Mouse (Mus musculus) MEL (cell line): Measurements from ENCODE around the gene Adat2. TPM values are rescaled to one million over a fixed set of nuclear protein-coding genes. Genes with fewer than 3 reads are reported as not detected.

Experiments used
- DNase-seq: peaks from one replicate; pipeline ENCODE4 v3.0.0; 2011; ENCODE audit warnings: low read depth, low spot score
- H3K27ac ChIP-seq: 2 replicates; pipeline ENCODE4 v1.5.1; 2012; ENCODE audit warnings: low read depth, mild to moderate bottlenecking, control low read depth, low read length, moderate library complexity; ENCODE audit not compliant: control insufficient read depth
- H3K27me3 ChIP-seq, 2 experiments: fragments of 150-350 bp in 1 of 2; sonication (generic) in 1 of 2; 2 replicates each; pipeline ENCODE4 v1.6.1; 2012; ENCODE audit warnings: low read length in 2 of 2, mild to moderate bottlenecking in 2 of 2, improper control_type of control experiment in 1 of 2, moderate library complexity in 1 of 2; ENCODE audit not compliant: insufficient read depth in 2 of 2, control insufficient read depth in 1 of 2
- H3K36me3 ChIP-seq, 2 experiments: 2 replicates each; pipeline ENCODE4 v1.6.1; 2012 to 2014; ENCODE audit warnings: low read length in 2 of 2, improper control_type of control experiment in 1 of 2, inconsistent platforms in 1 of 2, mild to moderate bottlenecking in 1 of 2; ENCODE audit not compliant: insufficient read depth in 2 of 2, control insufficient read depth in 1 of 2
- H3K4me1 ChIP-seq, 2 experiments: fragments of 150-350 bp in 1 of 2; sonication (generic) in 1 of 2; 2 replicates each; pipeline ENCODE4 v1.6.1; 2012; ENCODE audit warnings: low read length in 2 of 2, improper control_type of control experiment in 1 of 2, mild to moderate bottlenecking in 1 of 2; ENCODE audit not compliant: insufficient read depth in 2 of 2, control insufficient read depth in 1 of 2
- H3K4me3 ChIP-seq, 2 experiments: fragments of 150-350 bp in 1 of 2; sonication (generic) in 1 of 2; 2 replicates each; pipeline ENCODE4 v1.5.1; 2012; ENCODE audit warnings: low read depth in 2 of 2, low read length in 2 of 2, mild to moderate bottlenecking in 2 of 2, moderate library complexity in 2 of 2, control low read depth in 1 of 2, improper control_type of control experiment in 1 of 2; ENCODE audit not compliant: control insufficient read depth in 1 of 2, insufficient read depth in 1 of 2
- H3K79me2 ChIP-seq: 2 replicates; pipeline ENCODE4 v1.6.1; 2012; ENCODE audit warnings: mild to moderate bottlenecking, low read length, moderate library complexity; ENCODE audit not compliant: control insufficient read depth, poor library complexity, insufficient read depth
- H3K9ac ChIP-seq: 2 replicates; pipeline ENCODE4 v1.6.1; 2012; ENCODE audit warnings: low read depth, mild to moderate bottlenecking, control low read depth, low read length, moderate library complexity; ENCODE audit not compliant: control insufficient read depth, poor library complexity, severe bottlenecking
- H3K9me3 ChIP-seq: fragments of 150-350 bp; sonication (generic); replicated peaks from 2 replicates; pipeline ENCODE4 v1.6.1; 2012; ENCODE audit warnings: mild to moderate bottlenecking, low read length, improper control_type of control experiment, moderate library complexity; ENCODE audit not compliant: insufficient read depth
- CHD1 ChIP-seq: IDR thresholded peaks from 2 replicates; pipeline ENCODE4 v1.6.1; 2012; ENCODE audit warnings: low read depth, mild to moderate bottlenecking, inconsistent platforms, low read length, improper control_type of control experiment
- CHD2 ChIP-seq: IDR thresholded peaks from 2 replicates; pipeline ENCODE4 v1.6.1; 2011; ENCODE audit warnings: low read length, improper control_type of control experiment
- CTCF ChIP-seq, 3 experiments: IDR thresholded peaks in 2 of 3; conservative IDR thresholded peaks in 1 of 3; 2 replicates each; pipeline ENCODE4 v1.5.1; 2011 to 2012; ENCODE audit warnings: low read length in 3 of 3, low read depth in 2 of 3, mild to moderate bottlenecking in 2 of 3, improper control_type of control experiment in 1 of 3, inconsistent platforms in 1 of 3, mixed read lengths in 1 of 3, moderate library complexity in 1 of 3; ENCODE audit not compliant: control insufficient read depth in 1 of 3, insufficient read depth in 1 of 3, poor library complexity in 1 of 3, severe bottlenecking in 1 of 3
- E2F4 ChIP-seq: IDR thresholded peaks from 2 replicates; pipeline ENCODE4 v1.6.1; 2011; ENCODE audit warnings: low read depth, low read length, improper control_type of control experiment, borderline replicate concordance
- ELF1 ChIP-seq: IDR thresholded peaks from 2 replicates; pipeline ENCODE4 v1.6.1; 2014; ENCODE audit warnings: low read depth, mild to moderate bottlenecking, inconsistent platforms, low read length, improper control_type of control experiment, moderate library complexity
- EP300 ChIP-seq, 2 experiments: IDR thresholded peaks; 2 replicates each; pipeline ENCODE4 v1.6.1; 2011; ENCODE audit warnings: improper control_type of control experiment in 2 of 2, low read length in 2 of 2, low read depth in 1 of 2, mild to moderate bottlenecking in 1 of 2
- GABPA ChIP-seq: IDR thresholded peaks from 2 replicates; pipeline ENCODE4 v1.6.1; 2012; ENCODE audit warnings: low read depth, mild to moderate bottlenecking, inconsistent platforms, low read length, improper control_type of control experiment, moderate library complexity
- GATA1 ChIP-seq: IDR thresholded peaks from 2 replicates; pipeline ENCODE4 v1.6.1; 2011; ENCODE audit warnings: low read depth, low read length, improper control_type of control experiment
- HCFC1 ChIP-seq: IDR thresholded peaks from 2 replicates; pipeline ENCODE4 v1.6.1; 2012; ENCODE audit warnings: low read depth, mild to moderate bottlenecking, inconsistent platforms, low read length, improper control_type of control experiment, moderate library complexity
- JUND ChIP-seq: IDR thresholded peaks from 2 replicates; pipeline ENCODE4 v1.6.1; 2011; ENCODE audit warnings: low read depth, mild to moderate bottlenecking, improper control_type of control experiment, low read length
- MAFK ChIP-seq: IDR thresholded peaks from 2 replicates; pipeline ENCODE4 v1.6.1; 2011; ENCODE audit warnings: low read depth, mild to moderate bottlenecking, low read length, improper control_type of control experiment, borderline replicate concordance
- MEF2A ChIP-seq: IDR thresholded peaks from 2 replicates; pipeline ENCODE4 v1.6.1; 2014; ENCODE audit warnings: low read depth, mild to moderate bottlenecking, inconsistent platforms, low read length, improper control_type of control experiment; ENCODE audit not compliant: poor library complexity, insufficient replicate concordance, severe bottlenecking; ENCODE audit errors: extremely low read depth
- MXI1 ChIP-seq: IDR thresholded peaks from 2 replicates; pipeline ENCODE4 v1.6.1; 2011; ENCODE audit warnings: mild to moderate bottlenecking, low read depth, low read length, improper control_type of control experiment
- NELFE ChIP-seq: IDR thresholded peaks from 2 replicates; pipeline ENCODE4 v1.6.1; 2011; ENCODE audit warnings: low read depth, low read length, improper control_type of control experiment
- POLR2A ChIP-seq, 2 experiments: IDR thresholded peaks; 2 replicates each; pipeline ENCODE4 v1.6.1; 2011 to 2012; ENCODE audit warnings: low read length in 2 of 2, mild to moderate bottlenecking in 2 of 2, control low read depth in 1 of 2, improper control_type of control experiment in 1 of 2, low read depth in 1 of 2, moderate library complexity in 1 of 2; ENCODE audit not compliant: control insufficient read depth in 1 of 2, insufficient read depth in 1 of 2, poor library complexity in 1 of 2
- POLR2AphosphoS2 ChIP-seq: IDR thresholded peaks from 2 replicates; pipeline ENCODE4 v1.6.1; 2011; ENCODE audit warnings: low read length, improper control_type of control experiment
- POLR2AphosphoS5 ChIP-seq: IDR thresholded peaks from 2 replicates; pipeline ENCODE4 v1.6.1; 2012; ENCODE audit warnings: low read depth, borderline replicate concordance, mild to moderate bottlenecking, inconsistent platforms, low read length, moderate library complexity, mixed read lengths
- RCOR1 ChIP-seq: IDR thresholded peaks from 2 replicates; pipeline ENCODE4 v1.6.1; 2012; ENCODE audit warnings: low read depth, mild to moderate bottlenecking, inconsistent platforms, low read length, improper control_type of control experiment
- SIN3A ChIP-seq: IDR thresholded peaks from 2 replicates; pipeline ENCODE4 v1.6.1; 2012; ENCODE audit warnings: low read length, improper control_type of control experiment, inconsistent platforms
- SMC3 ChIP-seq: IDR thresholded peaks from 2 replicates; pipeline ENCODE4 v1.6.1; 2011; ENCODE audit warnings: low read depth, low read length, improper control_type of control experiment
- TBP ChIP-seq: IDR thresholded peaks from 2 replicates; pipeline ENCODE4 v1.8.0; 2011; ENCODE audit warnings: low read depth, low read length, improper control_type of control experiment
- TCF12 ChIP-seq: IDR thresholded peaks from 2 replicates; pipeline ENCODE4 v1.6.1; 2014; ENCODE audit warnings: low read depth, mild to moderate bottlenecking, inconsistent platforms, low read length, improper control_type of control experiment, moderate library complexity
- UBTF ChIP-seq: IDR thresholded peaks from 2 replicates; pipeline ENCODE4 v1.6.1; 2012; ENCODE audit warnings: low read depth, mild to moderate bottlenecking, inconsistent platforms, low read length, improper control_type of control experiment, moderate library complexity, borderline replicate concordance; ENCODE audit not compliant: insufficient read depth
- USF1 ChIP-seq: IDR thresholded peaks from 2 replicates; pipeline ENCODE4 v1.6.1; 2014; ENCODE audit warnings: low read depth, mild to moderate bottlenecking, inconsistent platforms, low read length, improper control_type of control experiment, moderate library complexity
- ZC3H11A ChIP-seq: IDR thresholded peaks from 2 replicates; pipeline ENCODE4 v1.6.1; 2012; ENCODE audit warnings: low read depth, mild to moderate bottlenecking, inconsistent platforms, low read length, improper control_type of control experiment
- ZKSCAN1 ChIP-seq: IDR thresholded peaks from 2 replicates; pipeline ENCODE4 v1.6.1; 2012; ENCODE audit warnings: low read depth, mild to moderate bottlenecking, inconsistent platforms, low read length, improper control_type of control experiment, moderate library complexity
- ZMIZ1 ChIP-seq: IDR thresholded peaks from 2 replicates; pipeline ENCODE4 v1.6.1; 2012; ENCODE audit warnings: low read depth, mild to moderate bottlenecking, inconsistent platforms, low read length, improper control_type of control experiment, moderate library complexity
- ZNF384 ChIP-seq: IDR thresholded peaks from 2 replicates; pipeline ENCODE4 v1.6.1; 2012; ENCODE audit warnings: low read depth, mild to moderate bottlenecking, inconsistent platforms, low read length, improper control_type of control experiment
- polyA plus RNA-seq, 2 experiments: library from polyadenylated mRNA; stranded (reverse) in 1 of 2; unstranded in 1 of 2; fragments of >175 nt in 1 of 2; fragments of >200 nt in 1 of 2; gene quantifications; 2 replicates each; pipeline versions ENCODE4 v1.2.1 to v1.2.4; 2012; ENCODE audit warnings: low replicate concordance in 2 of 2, low read depth in 1 of 2; ENCODE audit not compliant: insufficient read length in 2 of 2, insufficient read depth in 1 of 2, missing spikeins in 1 of 2
- total RNA-seq: library from RNA; depleted of rRNA; stranded (reverse); fragments of 300-350 nt; gene quantifications from 2 replicates; pipeline ENCODE4 v1.2.3, GENCODE M21; 2012

Adat2 gene
- total and polyA plus RNA-seq, 3 experiments: 14.7 to 21.3 TPM; not detected in 1

- no peaks in the 10 kb centered on the region for H3K36me3 ChIP-seq
- H3K4me3 ChIP-seq: no peak overlapping the region
- no peak for DNase-seq
- no peaks in the 10 kb centered on the region for H3K4me1 ChIP-seq
- TF ChIP-seq POLR2A (IDR thresholded peaks at IDR 0.05; ENCODE audit: control insufficient read depth in 1 of 2, insufficient read depth in 1 of 2, low read depth in 1 of 2, low read length in 2 of 2, poor library complexity in 1 of 2): no peak
- TF ChIP-seq EP300 (IDR thresholded peaks at IDR 0.05; ENCODE audit: low read depth in 1 of 2, low read length in 2 of 2): no peak
- TF ChIP-seq SMC3: no peak
- no peak for TF ChIP-seq ZC3H11A
- no peak for TF ChIP-seq SIN3A
- TF ChIP-seq ZKSCAN1: no peak
- no peak for TF ChIP-seq ZMIZ1
- TF ChIP-seq POLR2AphosphoS2: no peak
- TF ChIP-seq MEF2A: no peak
- no peak for TF ChIP-seq TCF12
- no peak for TF ChIP-seq RCOR1
- no peak for TF ChIP-seq GABPA
- no peak for TF ChIP-seq NELFE
- TF ChIP-seq UBTF: no peak
- no peak for TF ChIP-seq HCFC1
- TF ChIP-seq CHD1: no peak
- TF ChIP-seq MXI1: no peak
- no peak for TF ChIP-seq ELF1
- no peak for TF ChIP-seq POLR2AphosphoS5
- TF ChIP-seq, all 39 proteins: peak for 0
- H3K9ac ChIP-seq: no peak overlapping the region
- no peak overlapping the region for H3K27ac ChIP-seq
- no peaks in the 10 kb centered on the region for H3K9me3 ChIP-seq
- no peaks in the 10 kb centered on the region for H3K27me3 ChIP-seq
- H3K79me2 ChIP-seq: no peaks in the 10 kb centered on the region
These were observed 19.7 kb downstream of the Adat2 start for GRCm38 (mm10) chr10:13572410-13572809.

- Histone ChIP-seq H3K4me1 (no peaks in the 10 kb centered on the region), H3K36me3 (no peaks in the 10 kb centered on the region), H3K27ac (no peak overlapping the region), H3K27me3 (no peaks in the 10 kb centered on the region), H3K9me3 (no peaks in the 10 kb centered on the region), H3K79me2 (no peaks in the 10 kb centered on the region), H3K9ac (no peak overlapping the region), H3K4me3 (no peak overlapping the region)
- DNase-seq: no peak
- TF ChIP-seq HCFC1 (no peak), CHD2 (no peak), JUND (no peak), TCF12 (no peak), MXI1 (no peak), CHD1 (no peak), USF1 (no peak), MAFK (no peak), ZC3H11A (no peak), RCOR1 (no peak), TBP (no peak), CTCF (IDR thresholded peaks at IDR 0.05 in 2 of 3, conservative IDR thresholded peaks at IDR 0.05 in 1 of 3; ENCODE audit: control insufficient read depth in 1 of 3, insufficient read depth in 1 of 3, low read depth in 2 of 3, low read length in 3 of 3, poor library complexity in 1 of 3, severe bottlenecking in 1 of 3) (no peak), SMC3 (no peak), ZNF384 (no peak), GABPA (no peak), E2F4 (no peak), EP300 (IDR thresholded peaks at IDR 0.05; ENCODE audit: low read depth in 1 of 2, low read length in 2 of 2) (no peak), ZKSCAN1 (no peak), GATA1 (no peak)
These were observed 24.4 kb downstream of the Adat2 start for GRCm38 (mm10) chr10:13577123-13577522.
